Mouse (Mus musculus) liver, postnatal 0 days (tissue): Measurements from ENCODE around the gene Comt. TPM values are rescaled to one million over a fixed set of nuclear protein-coding genes. Genes with fewer than 3 reads are reported as not detected.
A peak's percentile ranks its signal among the peaks of the same experiment; 100 is the strongest.

ENCODE experiments used
- ATAC-seq: fragments of 200-750 bp; cut with Nextera tagmentation; 2 replicates; pipeline ENCODE4 v1.8.0; 2017; ENCODE audit warnings: mild to moderate bottlenecking, moderate library complexity
- DNase-seq: peaks from one replicate; pipeline ENCODE4 v3.0.0-alpha.2; 2016
- H3K27ac ChIP-seq: fragments of 300-500 bp; sonication (generic); 2 replicates; pipeline ENCODE4 v1.5.1; 2014; ENCODE audit warnings: antibody characterized with exemption, moderate library complexity, mild to moderate bottlenecking, low read depth
- H3K27me3 ChIP-seq: fragments of 300-500 bp; sonication (generic); 2 replicates; pipeline ENCODE4 v1.6.1; 2014; ENCODE audit warnings: low read length, control low read depth, mixed read lengths; ENCODE audit not compliant: insufficient read depth
- H3K36me3 ChIP-seq: fragments of 300-500 bp; sonication (generic); replicated peaks from 2 replicates; pipeline ENCODE4 v1.6.1; 2014; ENCODE audit warnings: mild to moderate bottlenecking, control low read depth, low read length, moderate library complexity, mixed read lengths; ENCODE audit not compliant: insufficient read depth
- H3K4me1 ChIP-seq: fragments of 300-500 bp; sonication (generic); 2 replicates; pipeline ENCODE4 v1.6.1; 2014; ENCODE audit warnings: antibody characterized with exemption, mild to moderate bottlenecking, control low read depth; ENCODE audit not compliant: insufficient read depth
- H3K4me2 ChIP-seq: fragments of 300-500 bp; sonication (generic); 2 replicates; pipeline ENCODE4 v1.6.1; 2014; ENCODE audit warnings: low read depth, mild to moderate bottlenecking, low read length, moderate library complexity, mixed read lengths
- H3K4me3 ChIP-seq: fragments of 300-500 bp; sonication (generic); 2 replicates; pipeline ENCODE4 v1.5.1; 2014; ENCODE audit warnings: low read depth, low read length
- H3K9ac ChIP-seq: fragments of 300-500 bp; sonication (generic); replicated peaks from 2 replicates; pipeline ENCODE4 v1.6.1; 2014; ENCODE audit warnings: mild to moderate bottlenecking, moderate library complexity
- H3K9me3 ChIP-seq: fragments of 300-500 bp; sonication (generic); 2 replicates; pipeline ENCODE4 v1.6.1; 2016; ENCODE audit warnings: mild to moderate bottlenecking, control low read depth, low read length, mixed read lengths
- CTCF ChIP-seq: sonication (generic); IDR thresholded peaks from 2 replicates; pipeline ENCODE4 v1.5.1; 2016; ENCODE audit warnings: antibody characterized with exemption, low read depth
- EP300 ChIP-seq: IDR thresholded peaks from 2 replicates; pipeline ENCODE4 v1.6.1; 2016; ENCODE audit warnings: antibody characterized with exemption, low read depth, mild to moderate bottlenecking
- WGBS: fragments of 180-500 bp; shearing (Covaris S2); extraction: QIAGEN DNeasy Blood & Tissue Kit; methylation state at CpG from one replicate; pipeline ENCODE4 v1.1.7; 2014; ENCODE audit not compliant: insufficient replicate concordance; 5-methylcytosine and 5-hydroxymethylcytosine counted together
- polyA plus RNA-seq: library from polyadenylated mRNA; unstranded; fragments of >200 nt; fragmentation: Nextera tagmentation; extraction: Ambion mirVana; gene quantifications from 2 replicates; pipeline ENCODE4 v1.2.1, GENCODE M21; 2015

The Comt gene
- polyA plus RNA-seq, 1 experiment from 2014 or later, result 125 TPM

DNA sequence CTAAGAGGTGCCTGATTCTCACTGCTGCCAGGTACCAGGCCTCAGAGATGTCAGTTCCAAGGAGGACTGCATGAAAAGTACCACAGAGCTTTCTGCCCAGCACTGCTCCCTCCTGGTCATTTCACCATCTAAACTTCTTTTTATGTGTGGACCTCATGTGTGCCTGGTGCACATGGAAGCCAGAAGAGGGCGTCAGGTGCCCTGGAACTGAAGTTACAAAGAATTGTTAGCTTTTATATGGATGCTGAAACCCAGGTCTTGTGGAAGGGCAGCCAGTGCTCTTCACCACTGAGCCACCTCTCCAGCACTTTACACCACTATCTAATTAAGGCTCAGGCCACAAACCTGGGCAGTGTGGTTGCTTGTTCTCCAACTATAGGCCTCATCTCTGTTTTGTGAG lies 44.2 kb upstream of the Comt start:
- Histone ChIP-seq H3K9me3 (no peaks in the 10 kb centered on the region), H3K9ac (no peak overlapping the region), H3K4me1 (no peaks in the 10 kb centered on the region; the same call in 1 of the 2 replicates), H3K36me3 (peaks cover 72% of the 10 kb centered on the region), H3K27me3 (no peaks in the 10 kb centered on the region), H3K4me3 (no peak overlapping the region), H3K27ac (no peak overlapping the region), H3K4me2 (no peak overlapping the region)
- DNase-seq (no peak), ATAC-seq (no peak)
- WGBS, result 46% methylated on average over 1 of the region's 1 CpGs
- TF ChIP-seq CTCF (peak; percentile 40), EP300 (no peak)

DNA sequence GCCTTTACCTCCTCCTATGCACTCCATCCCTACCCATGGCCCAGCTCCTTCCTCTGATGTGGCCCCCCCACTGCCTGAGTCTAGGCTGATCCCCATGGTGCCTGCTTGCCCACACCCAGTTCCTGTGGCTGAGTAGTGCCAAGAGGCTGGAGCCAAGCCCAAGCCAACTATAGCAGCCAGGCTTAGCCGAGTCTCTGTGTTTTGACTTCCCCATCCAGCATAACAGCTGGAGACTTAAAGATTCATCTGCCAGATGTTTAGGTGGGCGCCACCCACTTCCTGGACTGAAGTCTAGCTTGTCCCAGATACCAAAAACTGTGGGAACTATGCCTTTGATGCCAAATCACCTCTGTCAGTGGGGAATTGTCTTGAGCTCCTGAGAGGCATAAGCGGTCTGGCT lies 37.6 kb upstream of the Comt start:
- H3K27me3 ChIP-seq, result no peaks in the 10 kb centered on the region
- H3K9ac ChIP-seq, result no peak overlapping the region
- TF ChIP-seq CTCF (no peak), EP300 (no peak)
- peaks cover 61% of the 10 kb centered on the region for H3K36me3 ChIP-seq
- DNase-seq (no peak), ATAC-seq (no peak)
- H3K9me3 ChIP-seq, result no peaks in the 10 kb centered on the region
- peaks cover 1% of the 10 kb centered on the region for H3K4me1 ChIP-seq
- no peak overlapping the region for H3K27ac ChIP-seq
- no peak overlapping the region for H3K4me3 ChIP-seq
- H3K4me2 ChIP-seq, result no peak overlapping the region
- WGBS, result 61% methylated on average over 3 of the region's 3 CpGs

DNA sequence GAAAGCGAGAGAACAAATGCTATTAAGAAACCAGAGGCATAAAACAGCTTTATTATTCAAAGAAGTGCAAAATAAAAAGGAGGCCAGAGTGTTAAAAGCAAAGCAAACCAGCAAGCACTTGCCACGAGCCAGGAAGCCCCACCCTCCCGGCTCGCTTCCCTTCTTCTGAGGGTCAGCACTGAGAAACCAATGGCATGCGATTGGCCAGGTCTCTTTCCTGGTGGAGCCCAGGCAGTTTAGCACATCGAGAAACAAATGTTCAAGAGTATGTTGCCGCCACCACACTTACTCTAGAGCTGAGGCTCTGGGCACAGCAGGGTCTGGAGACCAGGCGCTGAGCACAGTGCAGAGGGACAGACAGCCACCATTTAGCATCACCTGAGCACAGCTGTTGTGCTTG lies 35.9 kb upstream of the Comt start:
- WGBS, result 54% methylated on average over 8 of the region's 8 CpGs
- H3K27me3 ChIP-seq, result no peaks in the 10 kb centered on the region
- ATAC-seq (no peak), DNase-seq (no peak)
- H3K4me3 ChIP-seq, result no peak overlapping the region
- H3K4me1 ChIP-seq, result peaks cover 7% of the 10 kb centered on the region
- no peak overlapping the region for H3K4me2 ChIP-seq
- no peak overlapping the region for H3K9ac ChIP-seq
- H3K36me3 ChIP-seq, result peaks cover 58% of the 10 kb centered on the region
- H3K27ac ChIP-seq, result no peak overlapping the region
- H3K9me3 ChIP-seq, result no peaks in the 10 kb centered on the region
- TF ChIP-seq EP300 (no peak), CTCF (no peak)

DNA sequence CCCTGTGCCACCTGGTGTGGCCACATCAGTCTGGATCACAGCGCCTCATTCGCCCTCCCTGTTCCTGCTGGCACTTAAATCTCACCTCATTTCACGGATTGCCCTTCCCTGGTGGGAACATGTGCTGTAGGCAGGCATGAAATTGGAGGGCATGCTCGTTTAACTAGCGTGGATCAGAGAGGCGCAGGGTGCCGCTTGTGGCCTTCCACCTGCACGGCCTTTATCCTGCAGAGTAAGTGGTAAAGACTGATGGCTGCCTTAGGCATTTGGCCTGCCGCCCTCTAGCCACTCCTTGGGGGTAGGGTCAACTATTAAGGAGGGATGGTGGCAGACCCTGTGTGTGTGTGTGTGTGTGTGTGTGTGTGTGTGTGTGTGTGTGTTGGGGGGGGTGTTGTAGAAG lies 35.4 kb upstream of the Comt start:
- Histone ChIP-seq H3K9ac (no peak overlapping the region), H3K36me3 (peaks cover 62% of the 10 kb centered on the region), H3K27ac (no peak overlapping the region), H3K9me3 (no peaks in the 10 kb centered on the region), H3K4me1 (peaks cover 7% of the 10 kb centered on the region; the same call in 1 of the 2 replicates), H3K4me2 (no peak overlapping the region), H3K27me3 (no peaks in the 10 kb centered on the region), H3K4me3 (no peak overlapping the region)
- no peak for DNase-seq
- no peak for TF ChIP-seq EP300
- WGBS, result 88% methylated on average over 9 of the region's 9 CpGs
- ATAC-seq, result no peak

DNA sequence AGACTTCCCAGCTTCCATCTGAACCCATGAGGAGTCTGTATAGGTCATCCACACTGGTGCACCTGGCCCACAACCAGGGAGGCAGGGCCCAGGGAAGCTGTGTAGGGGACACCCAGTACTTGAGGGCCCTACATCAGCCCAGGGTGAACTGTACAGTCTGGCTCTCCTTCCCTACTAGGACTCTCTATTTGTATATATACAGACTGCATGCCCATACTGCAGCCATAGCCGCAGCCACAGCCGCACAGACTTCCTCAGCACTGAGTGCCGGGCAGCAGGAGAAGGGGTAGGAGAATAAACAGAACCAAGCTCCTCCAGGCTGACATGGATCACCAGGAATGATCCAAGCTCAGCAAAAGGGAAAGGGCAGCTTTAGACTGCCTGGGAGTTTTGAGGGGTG lies 34.2 kb upstream of the Comt start:
- peaks cover 7% of the 10 kb centered on the region; the same call in 1 of the 2 replicates for H3K4me1 ChIP-seq
- H3K36me3 ChIP-seq, result peaks cover 71% of the 10 kb centered on the region

DNA sequence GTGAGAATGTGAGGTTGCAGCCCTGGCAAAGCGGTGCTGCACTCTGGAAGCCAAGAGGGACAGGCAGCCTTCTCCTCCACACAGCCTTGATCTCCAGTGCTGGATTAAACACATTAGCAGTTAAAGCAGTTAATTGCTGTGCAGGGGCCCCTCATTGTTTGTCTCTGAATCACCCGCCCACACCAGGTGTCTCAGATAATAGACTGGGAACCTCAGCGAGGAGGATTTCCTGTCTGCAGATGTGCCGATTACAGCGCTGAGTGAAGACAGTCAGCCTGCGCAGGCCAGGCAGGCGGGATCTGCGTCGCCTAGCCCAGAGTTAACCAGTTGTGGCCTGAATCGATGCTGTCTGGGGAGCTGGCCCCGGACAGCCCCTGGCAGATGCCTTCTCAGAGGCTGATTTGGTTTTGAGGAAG lies 33.3 kb upstream of the Comt start:
- Histone ChIP-seq H3K9me3 (no peaks in the 10 kb centered on the region), H3K4me1 (peaks cover 7% of the 10 kb centered on the region; the same call in 1 of the 2 replicates), H3K4me3 (no peak overlapping the region), H3K9ac (no peak overlapping the region), H3K27me3 (no peaks in the 10 kb centered on the region), H3K36me3 (peaks cover 67% of the 10 kb centered on the region), H3K4me2 (peak overlapping the region; percentile 1; the same call in 1 of the 2 replicates), H3K27ac (peak overlapping the region; percentile 69; the same call in 1 of the 2 replicates)
- TF ChIP-seq EP300 (peak; percentile 84), CTCF (no peak)
- peak; percentile 61 for DNase-seq
- WGBS, result 17% methylated on average over 11 of the region's 11 CpGs
- peak; percentile 85 for ATAC-seq

More for the DNA sequence above, 34.2 kb upstream of the Comt start:
- H3K27me3 ChIP-seq, result no peaks in the 10 kb centered on the region
- H3K9me3 ChIP-seq, result no peaks in the 10 kb centered on the region
- no peak for TF ChIP-seq CTCF
- TF ChIP-seq EP300, result no peak
- H3K4me2 ChIP-seq, result no peak overlapping the region
- DNase-seq, result no peak
- ATAC-seq, result no peak
- WGBS, result 90% methylated on average over 3 of the region's 3 CpGs
- H3K27ac ChIP-seq, result 0 out of 2 replicates have a peak overlapping the region, but pooled peaks have one; percentile 19
- H3K4me3 ChIP-seq, result no peak overlapping the region
- H3K9ac ChIP-seq, result no peak overlapping the region
